Mouse (Mus musculus) adrenal gland, postnatal 14 days (tissue): ENCODE measurements around the gene Mrpl49. TPM values are rescaled to one million over a fixed set of nuclear protein-coding genes. Genes with fewer than 3 reads are reported as not detected.
A peak's percentile ranks its signal among the peaks of the same experiment; 100 is the strongest.
"Not testable (repeated sequence)": the region's sequence is repeated elsewhere in the genome, so short reads cannot be mapped to it uniquely, and the experiment has no call there.

Experiments used
- DNase-seq: peaks from one replicate; pipeline ENCODE4 v3.0.0; 2021; ENCODE audit warnings: mixed read lengths
- total RNA-seq: library from RNA; stranded (reverse); gene quantifications from 2 replicates; pipeline ENCODE4 v1.2.3, GENCODE M21; 2021

Gene Mrpl49
- total RNA-seq, 1 experiment from 2014 or later: 59.7 TPM

DNA sequence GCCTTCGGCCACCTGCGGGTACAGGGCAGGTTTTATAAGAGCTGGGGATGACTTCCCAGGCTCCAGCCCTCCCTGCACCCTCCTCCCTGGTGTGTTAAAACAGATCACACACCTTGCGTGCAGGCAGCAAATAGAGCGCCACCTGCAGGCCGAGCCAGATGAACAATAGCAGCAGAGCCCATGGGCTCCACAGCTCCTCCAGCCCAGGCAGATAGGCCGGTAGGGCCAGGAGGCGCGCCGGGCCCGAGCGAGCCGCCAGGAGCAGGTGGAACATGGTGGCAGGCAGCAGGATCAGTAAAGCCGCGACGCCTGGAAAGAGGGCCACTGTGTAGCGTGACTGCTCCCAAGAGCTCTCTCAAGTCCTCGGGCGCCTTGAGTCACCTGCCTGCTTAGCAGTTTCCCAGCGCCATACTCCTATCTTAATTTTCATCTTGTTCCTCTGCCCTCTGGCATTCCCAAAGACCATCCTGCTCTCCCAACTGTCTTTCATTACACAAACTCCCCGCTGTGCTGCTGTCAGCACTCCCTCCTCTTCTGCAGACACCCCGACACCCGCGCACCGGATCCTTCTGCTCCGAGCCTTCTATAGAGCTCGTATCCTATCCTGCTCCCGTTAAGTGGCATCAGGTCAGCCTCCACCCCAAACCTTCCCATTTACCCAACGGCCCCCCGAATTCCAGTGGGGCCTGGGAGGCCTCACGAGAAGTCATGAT, 9.6 kb upstream of the Mrpl49 start:
- peak; percentile 92 for DNase-seq

- DNase-seq: no peak
These were observed 9.0 kb upstream of the Mrpl49 start for GRCm38 (mm10) chr19:6066571-6066970.

DNA sequence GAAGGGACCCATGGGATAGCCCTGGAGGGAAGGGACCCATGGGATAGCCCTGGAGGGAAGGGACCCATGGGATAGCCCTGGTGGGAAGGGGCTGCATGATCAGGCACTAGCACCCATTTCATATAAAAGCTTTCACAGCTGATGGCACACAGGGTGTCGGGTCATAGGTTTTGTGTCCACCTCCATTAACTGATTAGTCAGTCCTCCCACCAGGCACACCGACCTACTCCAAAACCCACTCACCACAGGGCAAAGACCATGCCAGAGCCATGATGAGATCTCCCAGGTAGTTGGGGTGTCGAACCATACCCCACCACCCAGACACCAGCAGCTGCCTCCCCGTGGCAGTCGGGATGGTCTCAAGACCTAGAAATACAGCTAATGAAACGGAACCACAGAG, 5.5 kb upstream of the Mrpl49 start:
- DNase-seq: no peak

GRCm38 (mm10) chr19:6062418-6062817, 4.8 kb upstream of the Mrpl49 start:
- DNase-seq: no peak

GRCm38 (mm10) chr19:6061641-6062302, 4.2 kb upstream of the Mrpl49 start:
- peak; percentile 79 for DNase-seq

DNA sequence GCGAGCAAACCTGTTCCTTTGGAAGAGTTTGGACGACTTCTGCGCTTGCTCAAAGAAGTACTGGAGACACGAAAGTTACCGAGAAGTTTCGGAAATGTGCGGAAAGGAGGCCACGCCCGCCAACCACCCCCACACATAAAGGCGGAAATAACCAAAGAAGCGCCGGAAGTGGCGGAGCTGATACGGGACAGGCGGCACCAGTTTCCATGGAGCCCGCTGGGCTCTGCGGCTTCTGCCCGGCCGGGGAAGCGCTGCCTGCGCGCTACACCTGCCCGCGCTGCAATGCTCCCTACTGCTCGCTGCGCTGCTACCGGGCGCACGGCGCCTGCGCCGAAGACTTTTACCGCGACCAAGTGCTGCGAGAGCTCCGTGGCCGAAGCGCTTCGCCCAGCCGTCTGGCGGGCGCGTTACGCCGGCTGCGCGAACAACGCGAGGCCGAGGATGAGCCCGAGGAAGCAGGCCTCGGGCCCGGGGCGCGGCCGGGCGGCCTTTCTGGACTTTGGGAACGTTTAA, 3.5 kb upstream of the Mrpl49 start, which contains the start of gene Znhit2:
Znhit2 (plus strand) TSS at position 172 of the 513 bp plus-strand sequence.
- peak; percentile 96 for DNase-seq

DNA sequence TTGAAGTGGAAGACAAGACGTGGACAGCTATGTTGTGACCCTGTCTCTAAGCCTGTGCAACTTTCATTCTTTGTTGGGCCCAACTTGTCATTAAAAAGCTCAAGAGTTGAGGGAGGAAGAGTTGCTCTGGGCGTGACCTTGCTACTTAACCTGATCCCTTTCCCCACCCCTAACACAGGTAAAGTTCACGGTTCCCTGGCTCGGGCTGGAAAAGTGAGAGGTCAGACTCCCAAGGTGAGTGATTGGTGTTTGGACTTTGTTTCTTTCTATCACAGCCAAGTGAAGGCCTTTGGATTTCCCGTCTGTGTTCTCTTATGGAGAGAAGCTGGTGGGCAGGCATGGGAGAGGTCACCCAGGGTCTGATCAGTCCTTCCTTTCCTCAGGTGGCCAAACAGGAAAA, 1.4 kb upstream of the Mrpl49 start:
- DNase-seq: peak; percentile 4

- DNase-seq: peak; percentile 18
These were observed 928 bp upstream of the Mrpl49 start for GRCm38 (mm10) chr19:6058513-6058912.

GRCm38 (mm10) chr19:6056696-6057095, 889 bp downstream of the Mrpl49 start:
- DNase-seq: peak; percentile 9

DNA sequence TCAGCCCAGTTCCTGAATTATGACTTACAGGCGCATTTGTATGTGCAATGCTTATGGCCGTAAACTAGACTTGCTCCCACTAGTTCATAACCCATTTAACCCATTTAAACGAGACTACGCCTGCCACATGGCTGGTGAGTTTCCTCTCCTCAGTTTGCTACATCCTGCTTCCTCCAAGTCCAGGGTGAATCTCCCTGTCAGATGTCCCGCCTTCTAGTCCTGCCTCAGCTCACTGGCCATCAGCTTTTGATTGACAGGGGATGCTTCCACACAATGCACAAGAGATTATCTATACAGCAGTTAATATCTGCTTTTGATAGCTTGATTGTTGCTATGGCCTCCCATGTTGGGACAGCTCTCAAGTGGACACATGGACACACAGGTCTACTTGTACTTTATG, 3.3 kb downstream of the Mrpl49 start:
- no peak for DNase-seq

GRCm38 (mm10) chr19:6052516-6052915, 5.1 kb downstream of the Mrpl49 start:
- DNase-seq: peak; percentile 58

GRCm38 (mm10) chr19:6048681-6049410, 8.7 kb downstream of the Mrpl49 start:
- DNase-seq: no peak

GRCm38 (mm10) chr19:6047899-6048166, 9.8 kb downstream of the Mrpl49 start:
- DNase-seq: no peak

GRCm38 (mm10) chr19:6047154-6047898, 10.3 kb downstream of the Mrpl49 start:
- peak; percentile 48 for DNase-seq

DNA sequence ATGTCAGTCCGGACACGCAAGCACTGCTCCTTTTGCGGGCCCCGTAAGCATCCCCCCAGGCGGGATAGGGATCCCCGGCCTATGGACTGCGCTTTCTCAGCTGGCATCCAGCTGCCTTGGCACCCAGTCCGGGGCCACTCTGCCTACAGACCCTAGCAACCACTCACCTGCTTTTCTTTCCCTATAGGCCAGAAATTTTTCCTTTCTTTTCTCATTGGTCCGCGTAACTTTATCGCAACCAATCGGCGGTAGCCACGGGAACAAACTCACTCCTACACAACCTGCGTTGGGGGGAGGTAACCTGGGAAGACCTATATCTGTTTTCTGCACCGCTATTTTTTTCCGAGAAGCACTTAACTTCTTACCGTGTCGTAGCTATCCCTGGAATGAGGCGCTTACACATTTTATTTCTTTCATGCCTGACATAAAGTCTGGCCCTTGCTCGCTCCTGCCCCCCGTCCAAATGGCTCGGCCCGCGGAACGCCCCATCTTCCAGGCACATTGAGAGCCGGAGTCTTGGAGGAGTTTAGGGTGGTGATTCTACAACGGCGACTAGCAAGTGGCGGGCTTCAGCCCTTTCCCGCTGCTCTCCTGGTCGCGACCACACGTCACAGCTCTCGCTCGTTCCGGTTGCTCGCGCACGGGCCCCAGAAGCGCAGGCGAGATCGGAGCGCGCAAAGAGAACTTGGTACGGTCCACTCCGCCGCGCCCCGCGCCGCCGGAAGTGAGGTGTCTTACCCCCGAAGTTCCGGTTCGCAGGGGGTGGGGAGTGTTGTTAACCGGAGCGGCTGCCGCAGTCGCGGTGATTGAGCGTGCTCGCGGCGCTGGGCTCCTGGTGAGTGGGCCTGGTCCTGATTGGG, 11.1 kb downstream of the Mrpl49 start, which contains the start of gene Syvn1:
Syvn1 (plus strand) TSS at position 283 of the 860 bp plus-strand sequence.
- peak; percentile 94 for DNase-seq

DNA sequence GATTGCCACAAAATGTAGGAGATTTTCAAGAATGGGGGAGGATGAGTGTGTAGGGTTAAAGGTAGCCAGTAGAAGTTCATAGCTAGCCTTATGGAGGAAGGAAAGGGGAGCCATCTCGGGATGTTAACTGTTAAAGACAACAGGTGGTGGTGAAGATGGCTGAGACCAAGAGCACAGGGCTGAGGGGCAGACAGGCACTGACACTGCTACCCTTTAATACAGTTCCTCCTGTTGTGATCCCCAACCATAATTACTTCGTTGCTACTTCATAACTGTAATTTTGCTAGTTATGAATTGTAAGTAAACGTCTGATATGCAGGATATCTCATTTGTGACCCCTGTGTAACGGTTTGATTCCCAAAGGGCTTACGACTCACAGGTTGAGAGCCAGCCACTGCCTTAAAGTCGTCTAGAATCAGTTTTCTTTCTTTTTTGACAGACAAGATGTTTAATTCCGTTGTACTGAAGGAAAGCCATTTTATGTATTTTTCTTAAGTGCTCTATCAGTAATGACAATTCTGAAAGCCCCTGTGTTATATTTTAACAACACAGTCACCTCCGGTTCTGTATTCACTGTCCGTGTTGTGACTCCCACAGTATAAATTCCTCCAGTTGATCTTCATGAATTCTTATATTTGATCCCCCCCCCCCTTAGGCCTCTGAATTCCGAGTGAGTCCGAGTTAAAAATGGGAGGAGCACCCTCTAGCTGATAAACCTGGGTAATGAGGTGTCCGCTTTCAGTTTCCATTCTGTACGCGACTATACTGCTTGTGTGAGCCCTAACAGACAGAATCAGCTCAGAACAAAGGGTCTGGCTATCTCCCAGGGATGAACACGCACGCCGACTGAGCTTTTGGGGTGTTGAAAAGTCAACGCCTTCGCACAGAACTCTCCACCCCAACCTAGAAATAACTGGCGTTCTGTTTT, 12.0 kb downstream of the Mrpl49 start:
- DNase-seq: no peak

DNA sequence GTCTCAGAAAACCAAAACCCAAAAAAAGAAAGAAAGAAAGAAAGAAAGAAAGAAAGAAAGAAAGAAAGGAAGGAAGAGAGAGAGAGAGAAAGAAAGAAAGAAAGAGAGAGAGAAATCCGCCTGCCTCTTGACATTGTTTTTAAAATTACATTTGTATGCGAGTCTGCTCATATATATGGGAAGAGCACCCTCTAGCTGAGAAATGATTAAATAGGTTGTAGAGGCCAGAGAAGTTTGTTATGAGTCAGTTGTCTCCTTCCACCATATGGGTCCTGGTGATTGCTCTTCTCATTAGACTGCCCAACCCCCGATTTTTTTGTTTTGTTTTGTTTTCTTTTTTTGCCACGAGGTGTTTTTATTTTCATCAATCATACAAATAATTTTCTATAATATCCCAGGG, 13.5 kb downstream of the Mrpl49 start:
- not testable (repeated sequence) for DNase-seq

DNA sequence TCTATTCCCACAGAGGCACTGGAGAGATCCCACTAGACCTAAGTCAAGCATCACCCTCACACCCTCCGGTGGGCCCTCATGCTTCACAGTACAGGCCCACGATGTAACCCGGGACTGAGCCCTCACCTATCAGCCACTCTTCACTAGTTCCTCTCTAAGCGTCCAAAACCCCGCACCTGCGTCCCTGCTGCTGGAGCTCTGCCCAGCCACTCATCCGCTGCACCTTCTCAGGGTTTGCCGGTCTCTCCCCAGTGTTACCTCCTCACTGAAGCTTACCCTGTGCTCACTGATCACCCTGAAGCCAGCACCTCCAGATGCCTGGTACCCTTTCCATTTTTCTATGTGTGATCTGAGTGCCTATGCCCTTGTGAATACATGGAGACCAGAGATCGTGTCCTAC, 15.3 kb downstream of the Mrpl49 start:
- DNase-seq: no peak

GRCm38 (mm10) chr19:6040002-6040401, 17.6 kb downstream of the Mrpl49 start:
- no peak for DNase-seq

GRCm38 (mm10) chr19:6038326-6038725, 19.3 kb downstream of the Mrpl49 start:
- no peak for DNase-seq
